Comparison of ENCODE assay signal across 10 mouse cellular contexts in genomic region chr2:72201506-72201905, GRCm38 (mm10).
DNase-seq lines count a peak whose midpoint lies in the region; ATAC-seq and TF ChIP-seq lines count a peak whose summit lies in the region.
"Had no signal": no experiment of that assay in that cellular context is flagged by ENCODE, and none has a peak within 500 bp of the region (broad histone marks: within the 10 kb centered on the region; RNA-seq: fewer than 3 reads in every experiment).

No protein-coding gene starts in this region.

- H3K27me3 ChIP-seq in forebrain, embryonic 10.5 days (ENCODE audit: poor library complexity, severe bottlenecking): peaks cover 5% of the 10 kb centered on the region; the same call in 1 of the 2 replicates
- no peaks in the 10 kb centered on the region for H3K27me3 ChIP-seq in forebrain, embryonic 12.5 days
- no peaks in the 10 kb centered on the region for H3K27me3 ChIP-seq in liver, adult 2 months (ENCODE audit: control insufficient read depth, insufficient read depth, low read length)
- H3K27me3 ChIP-seq in liver, embryonic 11.5 days (replicated peaks; ENCODE audit: control insufficient read depth, insufficient read depth, low read length): no peaks in the 10 kb centered on the region
- no peaks in the 10 kb centered on the region for H3K27me3 ChIP-seq in lung, embryonic 15.5 days

- no peaks in the 10 kb centered on the region for H3K79me2 ChIP-seq in liver, adult 2 months (ENCODE audit: control insufficient read depth, insufficient read depth, low read length)

- H3K4me3 ChIP-seq in forebrain, embryonic 10.5 days: no peak overlapping the region
- H3K4me3 ChIP-seq in forebrain, embryonic 12.5 days (replicated peaks): no peak overlapping the region
- no peak overlapping the region for H3K4me3 ChIP-seq in liver, adult 2 months (ENCODE audit: insufficient read depth, low read depth, low read length)
- no peak overlapping the region for H3K4me3 ChIP-seq in liver, embryonic 11.5 days (ENCODE audit: low read depth, low read length)
- no peak overlapping the region for H3K4me3 ChIP-seq in lung, embryonic 15.5 days
- H3K4me3 ChIP-seq: limb, embryonic 12.5 days had no signal

- no peaks in the 10 kb centered on the region for H3K36me3 ChIP-seq in forebrain, embryonic 10.5 days (replicated peaks)
- no peaks in the 10 kb centered on the region for H3K36me3 ChIP-seq in forebrain, embryonic 12.5 days (replicated peaks)
- H3K36me3 ChIP-seq in liver, adult 2 months (ENCODE audit: control insufficient read depth, insufficient read depth, low read length): peaks cover 89% of the 10 kb centered on the region
- no peaks in the 10 kb centered on the region for H3K36me3 ChIP-seq in liver, embryonic 11.5 days (ENCODE audit: control insufficient read depth, insufficient read depth, low read length)
- H3K36me3 ChIP-seq in lung, embryonic 15.5 days: no peaks in the 10 kb centered on the region
- H3K36me3 ChIP-seq: limb, embryonic 12.5 days had no signal

- TF ChIP-seq CTCF in liver, adult 2 months (IDR thresholded peaks at IDR 0.05; ENCODE audit: low read depth, low read length): no peak

- no peaks in the 10 kb centered on the region for H3K9me3 ChIP-seq in forebrain, embryonic 10.5 days
- H3K9me3 ChIP-seq in forebrain, embryonic 12.5 days: no peaks in the 10 kb centered on the region
- H3K9me3 ChIP-seq in liver, embryonic 11.5 days (ENCODE audit: control insufficient read depth, low read length): no peaks in the 10 kb centered on the region
- H3K9me3 ChIP-seq in lung, embryonic 15.5 days: no peaks in the 10 kb centered on the region
- H3K9me3 ChIP-seq: limb, embryonic 12.5 days had no signal

- 65% methylated on average over 9 of the region's 9 CpGs for WGBS in forebrain, embryonic 10.5 days
- WGBS in forebrain, embryonic 12.5 days: 70% methylated on average over 9 of the region's 9 CpGs
- 30% methylated on average over 9 of the region's 9 CpGs for WGBS in liver, adult 2 months
- WGBS in liver, embryonic 11.5 days: 38% methylated on average over 9 of the region's 9 CpGs
- WGBS in lung, embryonic 15.5 days: 10% methylated on average over 9 of the region's 9 CpGs

- H3K27ac ChIP-seq in forebrain, embryonic 10.5 days: peak overlapping the region; percentile 51; the same call in 1 of the 2 replicates
- H3K27ac ChIP-seq in forebrain, embryonic 12.5 days: no peak overlapping the region
- H3K27ac ChIP-seq in liver, adult 2 months (replicated peaks; ENCODE audit: insufficient read depth, low read depth, low read length): peak overlapping the region; percentile 72
- H3K27ac ChIP-seq in liver, embryonic 11.5 days (ENCODE audit: low read depth, low read length): no peak overlapping the region
- H3K27ac ChIP-seq in lung, embryonic 15.5 days: peak overlapping the region; percentile 51
- H3K27ac ChIP-seq: limb, embryonic 12.5 days had no signal

- TF ChIP-seq POLR2A in liver, adult 2 months (IDR thresholded peaks at IDR 0.05; ENCODE audit: extremely low read depth, insufficient read depth, low read length): no peak

- no peak overlapping the region for H3K4me2 ChIP-seq in forebrain, embryonic 12.5 days
- no peak overlapping the region for H3K4me2 ChIP-seq in liver, embryonic 11.5 days
- 0 out of 2 replicates have a peak overlapping the region, but pooled peaks have one; percentile 7 for H3K4me2 ChIP-seq in lung, embryonic 15.5 days
- H3K4me2 ChIP-seq: limb, embryonic 12.5 days had no signal

- no peak overlapping the region for H3K9ac ChIP-seq in forebrain, embryonic 12.5 days
- H3K9ac ChIP-seq in liver, adult 2 months (ENCODE audit: low read depth, low read length): 0 out of 2 replicates have a peak overlapping the region, but pooled peaks have one; percentile 8
- H3K9ac ChIP-seq in liver, embryonic 11.5 days (ENCODE audit: low read depth, low read length): no peak overlapping the region
- H3K9ac ChIP-seq in lung, embryonic 15.5 days: no peak overlapping the region
- H3K9ac ChIP-seq: limb, embryonic 12.5 days had no signal

- peaks cover 30% of the 10 kb centered on the region for H3K4me1 ChIP-seq in forebrain, embryonic 10.5 days
- H3K4me1 ChIP-seq in forebrain, embryonic 12.5 days: peaks cover 17% of the 10 kb centered on the region
- H3K4me1 ChIP-seq in liver, adult 2 months (ENCODE audit: control insufficient read depth, insufficient read depth, low read length): peaks cover 11% of the 10 kb centered on the region
- peaks cover 8% of the 10 kb centered on the region; the same call in 1 of the 2 replicates for H3K4me1 ChIP-seq in liver, embryonic 11.5 days (replicated peaks; ENCODE audit: control insufficient read depth, insufficient read depth, low read length)
- H3K4me1 ChIP-seq in lung, embryonic 15.5 days: peaks cover 28% of the 10 kb centered on the region

- no peak for DNase-seq in forebrain, embryonic 10.5 days (ENCODE audit: extremely low spot score, low spot score)
- no peak for DNase-seq in liver, adult 2 months (ENCODE audit: extremely low read depth, low read depth, low spot score)
- DNase-seq in liver, embryonic 11.5 days (ENCODE audit: low spot score): no peak
- peak; percentile 51 for DNase-seq in thymus, postnatal 14 days
- no peak for DNase-seq in right cerebral cortex, postnatal 14 days

- no peak for ATAC-seq in forebrain, embryonic 12.5 days (ENCODE audit: low FRiP score)
- no peak for ATAC-seq in liver, embryonic 11.5 days (replicated peaks; ENCODE audit: low FRiP score)
- no peak for ATAC-seq in lung, embryonic 15.5 days (ENCODE audit: borderline replicate concordance, extremely low read depth, low FRiP score, low TSS enrichment)
- no peak for ATAC-seq in frontal cortex, adult (ENCODE audit: low TSS enrichment)
- ATAC-seq: inflammation-experienced regulatory T-cells, adult 6 months had no signal

Comparison
In these comparisons a context has a peak if more than half of its experiments do, and no peak if none do; other contexts are left out.
1. H3K27ac ChIP-seq: peak in forebrain, embryonic 10.5 days (single experiment), liver, adult 2 months (single experiment) and lung, embryonic 15.5 days (single experiment); none in forebrain, embryonic 12.5 days (single experiment) and liver, embryonic 11.5 days (single experiment).